Mouse (Mus musculus): ENCODE results near the gene Eva1a. TPM values are rescaled to one million over a fixed set of nuclear protein-coding genes. Genes with fewer than 3 reads are reported as not detected.
A peak's percentile ranks its signal among the peaks of the same experiment; 100 is the strongest.

Eva1a gene
- polyA plus RNA-seq, 2 experiments, result 3.1 to 6.4 TPM

- Histone ChIP-seq H3K4me2 (ENCODE audit: low read depth) (no peak overlapping the region), H3K4me1 (replicated peaks; ENCODE audit: control insufficient read depth in 2 of 2, insufficient read depth in 2 of 2, low read length in 1 of 2) (peaks cover 0 to 10% of the 10 kb centered on the region in 2 experiments; a peak in 1 of 4 replicates), H3K27ac (no peak overlapping the region), H3K9ac (replicated peaks) (no peak overlapping the region), H3K9me3 (ENCODE audit: control insufficient read depth, low read length) (no peaks in the 10 kb centered on the region), H3K27me3 (ENCODE audit: control insufficient read depth, insufficient read depth, low read length) (no peaks in the 10 kb centered on the region; the same call in none of the 2 replicates), H3K36me3 (replicated peaks; ENCODE audit: control insufficient read depth, insufficient read depth, low read depth) (no peaks in the 10 kb centered on the region), H3K4me3 (ENCODE audit: insufficient read depth in 1 of 2, low read depth in 2 of 2, low read length in 2 of 2) (no peak overlapping the region)
- ATAC-seq (ENCODE audit: insufficient read depth) (no peak), DNase-seq (ENCODE audit: low read depth in 3 of 3, low spot score in 3 of 3) (no peak)
- TF ChIP-seq CTCF (IDR thresholded peaks at IDR 0.05; ENCODE audit: low read depth) (no peak), EP300 (IDR thresholded peaks at IDR 0.05; ENCODE audit: low read depth) (no peak)
- WGBS (ENCODE audit: insufficient replicate concordance), result 21% methylated on average over 6 of the region's 6 CpGs
These were observed 7.1 kb downstream of the Eva1a start for GRCm38 (mm10) chr6:82047977-82048376.

GRCm38 (mm10) chr6:82050201-82050600 lies 9.4 kb downstream of the Eva1a start:
- no peak overlapping the region for H3K4me3 ChIP-seq (ENCODE audit: insufficient read depth in 1 of 2, low read depth in 2 of 2, low read length in 2 of 2)
- no peak overlapping the region for H3K27ac ChIP-seq
- H3K9me3 ChIP-seq (ENCODE audit: control insufficient read depth, low read length), result no peaks in the 10 kb centered on the region
- 69% methylated on average over 9 of the region's 9 CpGs for WGBS (ENCODE audit: insufficient replicate concordance)
- H3K9ac ChIP-seq (replicated peaks), result no peak overlapping the region
- TF ChIP-seq CTCF (IDR thresholded peaks at IDR 0.05; ENCODE audit: low read depth) (no peak), EP300 (IDR thresholded peaks at IDR 0.05; ENCODE audit: low read depth) (no peak)
- H3K4me1 ChIP-seq (replicated peaks; ENCODE audit: control insufficient read depth in 2 of 2, insufficient read depth in 2 of 2, low read length in 1 of 2), result peaks cover 0 to 8% of the 10 kb centered on the region in 2 experiments; a peak in 1 of 4 replicates
- ATAC-seq (ENCODE audit: insufficient read depth), result no peak
- DNase-seq (ENCODE audit: low read depth in 3 of 3, low spot score in 3 of 3), result no peak
- H3K4me2 ChIP-seq (ENCODE audit: low read depth), result no peak overlapping the region
- H3K27me3 ChIP-seq (ENCODE audit: control insufficient read depth, insufficient read depth, low read length), result no peaks in the 10 kb centered on the region
- H3K36me3 ChIP-seq (replicated peaks; ENCODE audit: control insufficient read depth, insufficient read depth, low read depth), result no peaks in the 10 kb centered on the region

- H3K4me3 ChIP-seq (ENCODE audit: insufficient read depth in 1 of 2, low read depth in 2 of 2, low read length in 2 of 2), result no peak overlapping the region
- H3K27ac ChIP-seq, result no peak overlapping the region
- H3K27me3 ChIP-seq (ENCODE audit: control insufficient read depth, insufficient read depth, low read length), result no peaks in the 10 kb centered on the region
- H3K36me3 ChIP-seq (replicated peaks; ENCODE audit: control insufficient read depth, insufficient read depth, low read depth), result no peaks in the 10 kb centered on the region
- H3K9ac ChIP-seq (replicated peaks), result no peak overlapping the region
- H3K9me3 ChIP-seq (ENCODE audit: control insufficient read depth, low read length), result no peaks in the 10 kb centered on the region
- H3K4me2 ChIP-seq (ENCODE audit: low read depth), result no peak overlapping the region
- H3K4me1 ChIP-seq (replicated peaks; ENCODE audit: control insufficient read depth in 2 of 2, insufficient read depth in 2 of 2, low read length in 1 of 2), result peaks cover 0 to 8% of the 10 kb centered on the region in 2 experiments; a peak in 1 of 4 replicates
- ATAC-seq (ENCODE audit: insufficient read depth) (no peak), DNase-seq (ENCODE audit: low read depth in 3 of 3, low spot score in 3 of 3) (no peak)
- TF ChIP-seq EP300 (IDR thresholded peaks at IDR 0.05; ENCODE audit: low read depth) (no peak), CTCF (IDR thresholded peaks at IDR 0.05; ENCODE audit: low read depth) (no peak)
- WGBS (ENCODE audit: insufficient replicate concordance), result 44% methylated on average over 8 of the region's 8 CpGs
These were observed 10.7 kb downstream of the Eva1a start for GRCm38 (mm10) chr6:82051569-82051968.

DNA sequence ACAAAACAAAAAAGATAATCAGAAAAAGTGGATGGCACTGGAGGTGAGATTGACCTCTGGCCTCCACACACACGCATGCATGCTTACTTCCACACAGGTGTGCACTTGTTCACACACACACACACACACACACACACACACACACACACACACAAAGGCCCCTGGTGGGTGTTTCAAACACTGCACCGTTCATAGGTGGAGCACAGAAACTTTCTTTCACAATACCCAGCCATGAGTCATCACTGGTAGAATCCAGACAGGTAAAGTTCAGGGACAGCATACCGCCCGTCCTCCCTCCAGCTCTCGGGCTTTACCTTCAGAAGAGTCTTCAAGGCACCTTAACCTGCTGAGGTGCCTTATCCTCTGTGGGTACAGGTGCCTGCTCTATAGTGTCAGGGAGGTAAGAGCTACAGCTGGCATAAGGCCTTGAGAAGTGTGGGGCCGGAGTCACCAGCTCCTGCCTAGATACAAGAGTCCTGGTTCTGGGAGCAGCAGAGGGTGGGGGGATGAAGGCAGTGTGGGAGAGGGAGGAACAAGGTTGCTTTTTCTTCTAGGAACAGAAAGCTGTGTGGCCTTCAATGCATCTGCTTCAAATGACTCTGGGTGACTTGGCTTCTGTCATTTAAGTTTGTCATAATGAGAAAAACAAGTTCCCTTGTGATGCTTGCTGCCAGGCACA lies 11.3 kb downstream of the Eva1a start:
- H3K36me3 ChIP-seq (replicated peaks; ENCODE audit: control insufficient read depth, insufficient read depth, low read depth), result no peaks in the 10 kb centered on the region
- no peaks in the 10 kb centered on the region for H3K9me3 ChIP-seq (ENCODE audit: control insufficient read depth, low read length)
- no peak overlapping the region for H3K9ac ChIP-seq (replicated peaks)
- H3K4me2 ChIP-seq (ENCODE audit: low read depth), result no peak overlapping the region
- no peak for DNase-seq (ENCODE audit: low read depth in 3 of 3, low spot score in 3 of 3)
- no peak overlapping the region for H3K4me3 ChIP-seq (ENCODE audit: insufficient read depth in 1 of 2, low read depth in 2 of 2, low read length in 2 of 2)
- no peak for TF ChIP-seq CTCF (IDR thresholded peaks at IDR 0.05; ENCODE audit: low read depth)
- no peak for TF ChIP-seq EP300 (IDR thresholded peaks at IDR 0.05; ENCODE audit: low read depth)
- H3K27me3 ChIP-seq (ENCODE audit: control insufficient read depth, insufficient read depth, low read length), result no peaks in the 10 kb centered on the region
- H3K4me1 ChIP-seq (replicated peaks; ENCODE audit: control insufficient read depth in 2 of 2, insufficient read depth in 2 of 2, low read length in 1 of 2), result peaks cover 0 to 8% of the 10 kb centered on the region in 2 experiments; a peak in 1 of 4 replicates
- peak; percentile 39; the same call in 1 of the 2 replicates for ATAC-seq (ENCODE audit: insufficient read depth)
- 54% methylated on average over 6 of the region's 6 CpGs for WGBS (ENCODE audit: insufficient replicate concordance)
- no peak overlapping the region for H3K27ac ChIP-seq

GRCm38 (mm10) chr6:82052726-82053118 lies 11.9 kb downstream of the Eva1a start:
- WGBS (ENCODE audit: insufficient replicate concordance), result 55% methylated on average over 2 of the region's 2 CpGs
- Histone ChIP-seq H3K9me3 (ENCODE audit: control insufficient read depth, low read length) (no peaks in the 10 kb centered on the region), H3K4me1 (replicated peaks; ENCODE audit: control insufficient read depth in 2 of 2, insufficient read depth in 2 of 2, low read length in 1 of 2) (peaks cover 0 to 8% of the 10 kb centered on the region in 2 experiments; a peak in 1 of 4 replicates), H3K4me3 (ENCODE audit: insufficient read depth in 1 of 2, low read depth in 2 of 2, low read length in 2 of 2) (no peak overlapping the region), H3K4me2 (ENCODE audit: low read depth) (no peak overlapping the region), H3K9ac (replicated peaks) (no peak overlapping the region), H3K36me3 (replicated peaks; ENCODE audit: control insufficient read depth, insufficient read depth, low read depth) (no peaks in the 10 kb centered on the region), H3K27me3 (ENCODE audit: control insufficient read depth, insufficient read depth, low read length) (no peaks in the 10 kb centered on the region), H3K27ac (no peak overlapping the region)
- ATAC-seq (ENCODE audit: insufficient read depth) (no peak), DNase-seq (ENCODE audit: low read depth in 3 of 3, low spot score in 3 of 3) (no peak)
- TF ChIP-seq EP300 (IDR thresholded peaks at IDR 0.05; ENCODE audit: low read depth), result no peak
- no peak for TF ChIP-seq CTCF (IDR thresholded peaks at IDR 0.05; ENCODE audit: low read depth)
